Mouse (Mus musculus) bone marrow, adult 2 months (tissue): ENCODE data around the gene Rabgap1l. TPM values are rescaled to one million over a fixed set of nuclear protein-coding genes. Genes with fewer than 3 reads are reported as not detected.

ENCODE experiments used
- H3K27ac ChIP-seq: fragments of 200-500 bp; 2 replicates; pipeline ENCODE4 v1.5.1; 2012; ENCODE audit warnings: low read depth, mild to moderate bottlenecking, control low read depth, inconsistent platforms, low read length; ENCODE audit not compliant: control insufficient read depth, poor library complexity, insufficient read depth
- H3K4me1 ChIP-seq: fragments of 200-500 bp; 2 replicates; pipeline ENCODE4 v1.6.1; 2011; ENCODE audit warnings: low read length; ENCODE audit not compliant: control insufficient read depth, insufficient read depth
- H3K4me3 ChIP-seq: fragments of 200-500 bp; replicated peaks from 2 replicates; pipeline ENCODE3; 2011; ENCODE audit warnings: mild to moderate bottlenecking, low read depth, low read length, control low read depth; ENCODE audit not compliant: control insufficient read depth
- CTCF ChIP-seq: fragments of 200-500 bp; IDR thresholded peaks from 2 replicates; pipeline ENCODE4 v1.5.1; 2011; ENCODE audit warnings: low read length, control low read depth; ENCODE audit not compliant: control insufficient read depth, insufficient read depth
- POLR2A ChIP-seq: fragments of 200-500 bp; IDR thresholded peaks from 2 replicates; pipeline ENCODE4 v1.6.1; 2011; ENCODE audit warnings: low read depth, mild to moderate bottlenecking, control low read depth, low read length, borderline replicate concordance; ENCODE audit not compliant: control insufficient read depth
- WGBS: fragments of 180-500 bp; shearing (Covaris S2); methylation state at CpG from one replicate; pipeline ENCODE4 v1.1.7; 2018; 5-methylcytosine and 5-hydroxymethylcytosine counted together
- polyA plus RNA-seq: library from polyadenylated mRNA; stranded (reverse); fragments of >200 nt; gene quantifications from 2 replicates; pipeline ENCODE4 v1.2.4, GENCODE M21; 2011; ENCODE audit warnings: low replicate concordance; ENCODE audit not compliant: missing spikeins, insufficient read depth, insufficient read length

The Rabgap1l gene
- polyA plus RNA-seq, 1 experiment, result 73.4 TPM

GRCm38 (mm10) chr1:160249786-160250185, 543.2 kb downstream of the Rabgap1l start:
- TF ChIP-seq CTCF (no peak), POLR2A (no peak)
- Histone ChIP-seq H3K4me3 (no peak overlapping the region), H3K27ac (no peak overlapping the region), H3K4me1 (no peaks in the 10 kb centered on the region; the same call in 1 of the 2 replicates)
- WGBS, result 75% methylated on average over 3 of the region's 3 CpGs

- 60% methylated on average over 9 of the region's 9 CpGs for WGBS
- TF ChIP-seq POLR2A (no peak), CTCF (no peak)
- Histone ChIP-seq H3K27ac (peak overlapping the region; percentile 71), H3K4me3 (peak overlapping the region; percentile 57), H3K4me1 (no peaks in the 10 kb centered on the region; the same call in 1 of the 2 replicates)
Observed at GRCm38 (mm10) chr1:160247473-160247872, 545.5 kb downstream of the Rabgap1l start.

- no peak for TF ChIP-seq POLR2A
- TF ChIP-seq CTCF, result no peak
- Histone ChIP-seq H3K4me1 (no peaks in the 10 kb centered on the region; the same call in 1 of the 2 replicates), H3K4me3 (peak overlapping the region; percentile 57), H3K27ac (peak overlapping the region; percentile 71; the same call in 1 of the 2 replicates)
- 51% methylated on average over 4 of the region's 4 CpGs for WGBS
Observed at GRCm38 (mm10) chr1:160246844-160247243, 546.2 kb downstream of the Rabgap1l start.

GRCm38 (mm10) chr1:160245954-160246353, 547.1 kb downstream of the Rabgap1l start:
- TF ChIP-seq POLR2A, result no peak
- TF ChIP-seq CTCF, result no peak
- Histone ChIP-seq H3K4me3 (peak overlapping the region; percentile 43), H3K27ac (peak overlapping the region; percentile 12; the same call in 1 of the 2 replicates), H3K4me1 (no peaks in the 10 kb centered on the region; the same call in 1 of the 2 replicates)
- WGBS, result 20% methylated on average over 2 of the region's 2 CpGs

GRCm38 (mm10) chr1:160244689-160245088, 548.3 kb downstream of the Rabgap1l start:
- 85% methylated on average over 5 of the region's 5 CpGs for WGBS
- no peaks in the 10 kb centered on the region; the same call in 1 of the 2 replicates for H3K4me1 ChIP-seq
- TF ChIP-seq CTCF (no peak), POLR2A (no peak)
- no peak overlapping the region for H3K27ac ChIP-seq
- no peak overlapping the region for H3K4me3 ChIP-seq

GRCm38 (mm10) chr1:160240091-160240490, 552.9 kb downstream of the Rabgap1l start:
- WGBS, result 81% methylated on average over 2 of the region's 2 CpGs

GRCm38 (mm10) chr1:160238852-160239443, 554.1 kb downstream of the Rabgap1l start:
- TF ChIP-seq CTCF (no peak), POLR2A (no peak)
- no peak overlapping the region for H3K27ac ChIP-seq
- WGBS, result 82% methylated on average over 1 of the region's 1 CpGs
- no peak overlapping the region for H3K4me3 ChIP-seq
- no peaks in the 10 kb centered on the region for H3K4me1 ChIP-seq

More at GRCm38 (mm10) chr1:160240091-160240490, 552.9 kb downstream of the Rabgap1l start:
- Histone ChIP-seq H3K27ac (no peak overlapping the region), H3K4me3 (no peak overlapping the region), H3K4me1 (no peaks in the 10 kb centered on the region; the same call in 1 of the 2 replicates)
- TF ChIP-seq POLR2A (no peak), CTCF (no peak)

- TF ChIP-seq CTCF (no peak), POLR2A (no peak)
- H3K4me3 ChIP-seq, result no peak overlapping the region
- no peaks in the 10 kb centered on the region for H3K4me1 ChIP-seq
- 91% methylated on average over 2 of the region's 2 CpGs for WGBS
- no peak overlapping the region for H3K27ac ChIP-seq
Observed at GRCm38 (mm10) chr1:160237981-160238380, 555.0 kb downstream of the Rabgap1l start.
